Mouse (Mus musculus) retina, postnatal 7 days (tissue): Measurements from ENCODE around the gene Pax4.

Source experiments
- DNase-seq: peaks from one replicate; pipeline ENCODE4 v3.0.0-alpha.2; 2012; ENCODE audit warnings: low read depth, low spot score

Pax4 gene

GRCm38 (mm10) chr6:28449253-28449652, at the start of gene Pax4:
Pax4 (minus strand) TSS chr6:28449353.
- no peak for DNase-seq

GRCm38 (mm10) chr6:28497837-28498236, 48.7 kb upstream of the Pax4 start:
- DNase-seq = no peak

GRCm38 (mm10) chr6:28491198-28491597, 42.0 kb upstream of the Pax4 start:
- DNase-seq = no peak

GRCm38 (mm10) chr6:28490612-28491011, 41.5 kb upstream of the Pax4 start:
- DNase-seq = no peak

- DNase-seq = no peak
Measured at GRCm38 (mm10) chr6:28488204-28488851, 39.2 kb upstream of the Pax4 start.

- DNase-seq = no peak
Measured at GRCm38 (mm10) chr6:28486905-28487304, 37.8 kb upstream of the Pax4 start.

- no peak for DNase-seq
Measured at GRCm38 (mm10) chr6:28486471-28486870, 37.3 kb upstream of the Pax4 start.

- no peak for DNase-seq
Measured at GRCm38 (mm10) chr6:28486008-28486407, 36.9 kb upstream of the Pax4 start.

- no peak for DNase-seq
Measured at GRCm38 (mm10) chr6:28482711-28483315, 33.7 kb upstream of the Pax4 start.

GRCm38 (mm10) chr6:28480752-28481492, 31.8 kb upstream of the Pax4 start:
- DNase-seq = no peak

GRCm38 (mm10) chr6:28479865-28480751, 31.0 kb upstream of the Pax4 start:
- peak; percentile 99 for DNase-seq

GRCm38 (mm10) chr6:28474839-28475238, 25.7 kb upstream of the Pax4 start, which contains the start of gene Snd1:
Snd1 (plus strand) TSS chr6:28475139.
- DNase-seq = no peak

- no peak for DNase-seq
Measured at GRCm38 (mm10) chr6:28474211-28474610, 25.1 kb upstream of the Pax4 start.

- peak; percentile 25 for DNase-seq
Measured at GRCm38 (mm10) chr6:28471284-28472035, 22.3 kb upstream of the Pax4 start.

GRCm38 (mm10) chr6:28470621-28471020, 21.5 kb upstream of the Pax4 start:
- DNase-seq = no peak

GRCm38 (mm10) chr6:28470017-28470602, 21.0 kb upstream of the Pax4 start:
- DNase-seq = no peak

- no peak for DNase-seq
Measured at GRCm38 (mm10) chr6:28464630-28465029, 15.5 kb upstream of the Pax4 start.

- peak; percentile 13 for DNase-seq
Measured at GRCm38 (mm10) chr6:28460534-28460933, 11.4 kb upstream of the Pax4 start.

- no peak for DNase-seq
Measured at GRCm38 (mm10) chr6:28459221-28459668, 10.1 kb upstream of the Pax4 start.

GRCm38 (mm10) chr6:28450977-28451376, 1.8 kb upstream of the Pax4 start:
- no peak for DNase-seq
